Mouse (Mus musculus) MEL (cell line): ENCODE measurements around the gene Scd4.

Experiments
- CTCF ChIP-seq, 3 experiments: IDR thresholded peaks in 2 of 3; conservative IDR thresholded peaks in 1 of 3; 2 replicates each; pipeline ENCODE4 v1.5.1; 2011 to 2012; ENCODE audit warnings: low read length in 3 of 3, low read depth in 2 of 3, mild to moderate bottlenecking in 2 of 3, improper control_type of control experiment in 1 of 3, inconsistent platforms in 1 of 3, mixed read lengths in 1 of 3, moderate library complexity in 1 of 3; ENCODE audit not compliant: control insufficient read depth in 1 of 3, insufficient read depth in 1 of 3, poor library complexity in 1 of 3, severe bottlenecking in 1 of 3
- EP300 ChIP-seq, 2 experiments: IDR thresholded peaks; 2 replicates each; pipeline ENCODE4 v1.6.1; 2011; ENCODE audit warnings: improper control_type of control experiment in 2 of 2, low read length in 2 of 2, low read depth in 1 of 2, mild to moderate bottlenecking in 1 of 2
- ETS1 ChIP-seq: IDR thresholded peaks from 2 replicates; pipeline ENCODE4 v1.6.1; 2012; ENCODE audit warnings: low read depth, mild to moderate bottlenecking, inconsistent platforms, low read length, improper control_type of control experiment, moderate library complexity
- JUND ChIP-seq: IDR thresholded peaks from 2 replicates; pipeline ENCODE4 v1.6.1; 2011; ENCODE audit warnings: low read depth, mild to moderate bottlenecking, improper control_type of control experiment, low read length
- MXI1 ChIP-seq: IDR thresholded peaks from 2 replicates; pipeline ENCODE4 v1.6.1; 2011; ENCODE audit warnings: mild to moderate bottlenecking, low read depth, low read length, improper control_type of control experiment
- POLR2A ChIP-seq, 2 experiments: IDR thresholded peaks; 2 replicates each; pipeline ENCODE4 v1.6.1; 2011 to 2012; ENCODE audit warnings: low read length in 2 of 2, mild to moderate bottlenecking in 2 of 2, control low read depth in 1 of 2, improper control_type of control experiment in 1 of 2, low read depth in 1 of 2, moderate library complexity in 1 of 2; ENCODE audit not compliant: control insufficient read depth in 1 of 2, insufficient read depth in 1 of 2, poor library complexity in 1 of 2
- POLR2AphosphoS2 ChIP-seq: IDR thresholded peaks from 2 replicates; pipeline ENCODE4 v1.6.1; 2011; ENCODE audit warnings: low read length, improper control_type of control experiment
- RCOR1 ChIP-seq: IDR thresholded peaks from 2 replicates; pipeline ENCODE4 v1.6.1; 2012; ENCODE audit warnings: low read depth, mild to moderate bottlenecking, inconsistent platforms, low read length, improper control_type of control experiment
- ZC3H11A ChIP-seq: IDR thresholded peaks from 2 replicates; pipeline ENCODE4 v1.6.1; 2012; ENCODE audit warnings: low read depth, mild to moderate bottlenecking, inconsistent platforms, low read length, improper control_type of control experiment
- ZNF384 ChIP-seq: IDR thresholded peaks from 2 replicates; pipeline ENCODE4 v1.6.1; 2012; ENCODE audit warnings: low read depth, mild to moderate bottlenecking, inconsistent platforms, low read length, improper control_type of control experiment

DNA sequence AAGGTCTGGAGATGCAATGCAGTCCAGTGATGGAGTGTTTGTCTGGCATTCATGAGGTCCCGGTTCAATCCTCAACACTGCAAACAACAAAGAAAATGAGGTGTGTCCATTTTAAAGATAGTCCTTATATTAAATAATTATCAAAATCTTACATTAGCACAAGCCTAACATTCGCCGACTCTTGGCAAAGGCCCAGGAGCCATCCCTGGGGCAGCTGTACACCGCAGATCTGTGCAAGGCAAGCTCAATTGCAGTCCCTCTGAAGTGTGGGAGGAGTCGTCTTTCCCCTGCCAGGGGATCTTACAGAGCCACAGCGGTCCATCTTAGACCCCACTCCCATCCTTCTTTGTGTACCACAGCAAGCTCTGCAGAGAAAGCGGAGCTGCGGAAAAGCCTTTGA, 25.8 kb downstream of the Scd4 start:
- no peak for TF ChIP-seq POLR2A (IDR thresholded peaks at IDR 0.05; ENCODE audit: control insufficient read depth in 1 of 2, insufficient read depth in 1 of 2, low read depth in 1 of 2, low read length in 2 of 2, poor library complexity in 1 of 2)
- TF ChIP-seq JUND = no peak
- TF ChIP-seq CTCF (IDR thresholded peaks at IDR 0.05 in 2 of 3, conservative IDR thresholded peaks at IDR 0.05 in 1 of 3; ENCODE audit: control insufficient read depth in 1 of 3, insufficient read depth in 1 of 3, low read depth in 2 of 3, low read length in 3 of 3, poor library complexity in 1 of 3, severe bottlenecking in 1 of 3) = no peak
- TF ChIP-seq ZNF384 = no peak
- no peak for TF ChIP-seq EP300 (IDR thresholded peaks at IDR 0.05; ENCODE audit: low read depth in 1 of 2, low read length in 2 of 2)
- TF ChIP-seq MXI1 = no peak
- TF ChIP-seq RCOR1 = no peak
- TF ChIP-seq POLR2AphosphoS2 = no peak
- no peak for TF ChIP-seq ETS1
- no peak for TF ChIP-seq ZC3H11A
